Mouse (Mus musculus) lung, embryonic 16.5 days (tissue): ENCODE data around the gene Atp6v1f. TPM values are rescaled to one million over a fixed set of nuclear protein-coding genes. Genes with fewer than 3 reads are reported as not detected.

Experiments used
- ATAC-seq: fragments of 200-750 bp; cut with Nextera tagmentation; 2 replicates; pipeline ENCODE4 v1.8.0; 2017; ENCODE audit warnings: low read depth, mild to moderate bottlenecking, moderate library complexity
- H3K27ac ChIP-seq: fragments of 300-500 bp; sonication (generic); 2 replicates; pipeline ENCODE4 v1.5.1; 2014; ENCODE audit warnings: mild to moderate bottlenecking, control low read depth, low read length
- H3K27me3 ChIP-seq: fragments of 300-500 bp; sonication (generic); 2 replicates; pipeline ENCODE4 v1.6.1; 2014; ENCODE audit warnings: low read depth, low read length, mixed read lengths; ENCODE audit not compliant: control insufficient read depth, insufficient read depth
- H3K36me3 ChIP-seq: fragments of 300-500 bp; sonication (generic); 2 replicates; pipeline ENCODE4 v1.6.1; 2014; ENCODE audit warnings: low read length; ENCODE audit not compliant: control insufficient read depth, insufficient read depth
- H3K4me1 ChIP-seq: fragments of 300-500 bp; sonication (generic); replicated peaks from 2 replicates; pipeline ENCODE4 v1.6.1; 2014; ENCODE audit warnings: low read length, mixed read lengths; ENCODE audit not compliant: control insufficient read depth, insufficient read depth
- H3K4me2 ChIP-seq: fragments of 300-500 bp; sonication (generic); 2 replicates; pipeline ENCODE4 v1.6.1; 2014; ENCODE audit warnings: low read depth, low read length, control low read depth
- H3K4me3 ChIP-seq: fragments of 300-500 bp; sonication (generic); 2 replicates; pipeline ENCODE4 v1.5.1; 2014; ENCODE audit warnings: mild to moderate bottlenecking, low read length, control low read depth
- H3K9ac ChIP-seq: fragments of 300-500 bp; sonication (generic); 2 replicates; pipeline ENCODE4 v1.6.1; 2014; ENCODE audit warnings: low read length, control low read depth
- H3K9me3 ChIP-seq: fragments of 300-500 bp; sonication (generic); 2 replicates; pipeline ENCODE4 v1.6.1; 2016; ENCODE audit warnings: low read length; ENCODE audit not compliant: control insufficient read depth
- WGBS: fragments of 180-500 bp; shearing (Covaris S2); extraction: QIAGEN DNeasy Blood & Tissue Kit; methylation state at CpG from one replicate; pipeline ENCODE4 v1.1.7; 2014; 5-methylcytosine and 5-hydroxymethylcytosine counted together
- polyA plus RNA-seq: library from polyadenylated mRNA; unstranded; fragments of >200 nt; fragmentation: Nextera tagmentation; extraction: Ambion mirVana; gene quantifications from 2 replicates; pipeline ENCODE4 v1.2.1, GENCODE M21; 2015

Atp6v1f gene
- polyA plus RNA-seq, 1 experiment from 2014 or later, result 208 TPM

DNA sequence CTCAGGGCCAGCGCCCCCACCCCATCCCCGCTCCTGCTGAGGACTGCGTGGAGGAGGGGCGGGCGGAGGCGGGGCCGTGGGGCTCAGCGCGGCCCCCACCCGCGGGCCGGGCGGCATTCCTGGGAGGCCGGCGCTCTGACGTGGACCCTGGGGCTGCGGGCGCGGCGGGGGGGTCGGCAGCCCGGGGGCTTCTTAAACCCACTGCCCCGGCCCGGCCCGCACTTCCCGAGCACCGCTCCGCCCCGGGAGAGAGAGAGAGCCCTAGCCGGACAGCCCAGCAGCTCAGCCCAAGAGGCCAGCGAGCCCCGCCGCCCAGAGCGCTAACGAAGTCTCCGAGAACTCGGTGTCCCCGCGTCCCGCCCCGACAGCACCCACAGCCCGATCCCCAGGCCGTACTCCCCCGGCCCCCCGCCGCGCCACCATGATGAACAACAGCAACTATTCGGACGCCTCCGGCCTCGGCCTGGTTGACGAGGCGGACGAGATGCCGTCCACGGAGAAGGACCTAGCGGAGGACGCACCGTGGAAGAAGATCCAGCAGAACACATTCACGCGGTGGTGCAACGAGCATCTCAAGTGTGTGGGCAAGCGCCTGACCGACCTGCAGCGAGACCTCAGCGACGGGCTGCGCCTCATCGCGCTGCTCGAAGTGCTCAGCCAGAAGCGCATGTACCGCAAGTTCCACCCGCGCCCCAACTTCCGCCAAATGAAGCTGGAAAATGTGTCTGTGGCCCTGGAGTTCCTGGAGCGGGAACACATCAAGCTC is 34.3 kb upstream of the Atp6v1f start, which contains the start of gene Flnc:
Gene Flnc, plus strand, starts transcription at position 219 of the 766 bp plus-strand sequence.
- Histone ChIP-seq H3K4me3 (peak within 1 kb of the TSS; percentile 65), H3K9me3 (no peaks in the 10 kb centered on the region), H3K27me3 (peaks cover 21% of the 10 kb centered on the region), H3K27ac (peak within 1 kb of the TSS; percentile 45; the same call in 1 of the 2 replicates), H3K4me2 (peak within 1 kb of the TSS; percentile 94), H3K36me3 (no peaks in the 10 kb centered on the region), H3K4me1 (peaks cover 23% of the 10 kb centered on the region), H3K9ac (peak within 1 kb of the TSS; percentile 74)
- peak; percentile 28 for ATAC-seq
- under 1% methylated on average over 46 of the region's 77 CpGs for WGBS

DNA sequence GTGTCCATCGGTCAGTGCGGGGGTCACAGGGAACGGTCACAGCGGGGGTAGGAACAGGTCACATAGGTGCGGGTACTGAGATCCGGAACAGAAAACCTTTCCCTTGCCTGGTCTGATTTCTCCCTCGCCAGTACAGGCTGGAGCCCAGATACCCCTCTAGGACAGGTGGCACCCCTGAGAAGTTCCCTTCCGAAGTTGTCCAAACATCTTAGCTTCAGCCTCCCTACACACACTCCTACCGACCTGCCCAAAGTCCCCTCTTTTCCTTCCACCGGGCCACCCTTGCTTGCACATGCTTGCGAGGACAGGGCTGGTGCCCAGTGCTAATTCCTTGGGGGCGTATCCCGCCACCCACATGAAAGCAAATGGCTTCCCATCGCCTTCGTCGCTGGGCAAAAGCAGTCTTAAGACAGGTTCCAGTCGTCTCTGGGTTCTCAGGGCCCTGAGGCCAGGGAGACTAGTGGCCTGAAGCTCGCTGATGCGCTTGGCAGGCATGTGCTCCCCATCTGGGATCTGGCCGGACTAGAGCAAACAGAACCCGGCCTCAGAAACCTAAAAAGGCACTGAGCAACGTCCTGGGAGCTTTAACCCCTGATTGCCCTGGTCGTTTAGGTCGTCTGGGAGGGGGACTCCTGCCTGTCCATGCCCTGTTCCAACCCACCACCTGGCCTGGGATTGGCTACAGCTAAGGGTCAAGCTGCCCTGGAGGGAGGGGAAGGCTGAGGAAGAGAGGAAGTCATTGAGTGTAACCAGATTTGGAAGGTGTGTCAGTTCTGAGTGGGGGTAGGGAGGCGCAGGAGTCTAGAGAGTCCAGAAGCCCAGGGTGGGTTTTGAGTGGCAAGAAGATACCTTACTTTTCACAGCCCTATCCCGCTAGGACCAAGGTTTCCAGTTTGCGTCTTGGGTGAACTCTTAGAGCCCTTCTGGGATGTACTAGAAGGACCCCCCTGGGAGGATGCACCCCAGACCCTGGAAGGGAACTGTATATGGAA is 33.4 kb upstream of the Atp6v1f start:
- H3K4me1 ChIP-seq, result peaks cover 23% of the 10 kb centered on the region
- H3K9ac ChIP-seq, result peak overlapping the region; percentile 74
- ATAC-seq, result no peak

GRCm38 (mm10) chr6:29434911-29435691 is 32.4 kb upstream of the Atp6v1f start:
- peaks cover 23% of the 10 kb centered on the region for H3K4me1 ChIP-seq

More for the DNA sequence above, 33.4 kb upstream of the Atp6v1f start:
- WGBS, result 7% methylated on average over 27 of the region's 27 CpGs
- Histone ChIP-seq H3K36me3 (no peaks in the 10 kb centered on the region), H3K27me3 (peaks cover 21% of the 10 kb centered on the region), H3K27ac (peak overlapping the region; percentile 45; the same call in 1 of the 2 replicates), H3K4me2 (peak overlapping the region; percentile 94), H3K4me3 (peak overlapping the region; percentile 65), H3K9me3 (no peaks in the 10 kb centered on the region)

GRCm38 (mm10) chr6:29435940-29436451 is 31.5 kb upstream of the Atp6v1f start:
- H3K9ac ChIP-seq, result peak overlapping the region; percentile 56; the same call in 1 of the 2 replicates
- peaks cover 21% of the 10 kb centered on the region for H3K27me3 ChIP-seq
- peak overlapping the region; percentile 94 for H3K4me2 ChIP-seq
- WGBS, result 14% methylated on average over 6 of the region's 6 CpGs
- H3K27ac ChIP-seq, result peak overlapping the region; percentile 62
- no peaks in the 10 kb centered on the region for H3K36me3 ChIP-seq
- peak; percentile 47 for ATAC-seq
- H3K4me3 ChIP-seq, result peak overlapping the region; percentile 65
- H3K9me3 ChIP-seq, result no peaks in the 10 kb centered on the region
- H3K4me1 ChIP-seq, result peaks cover 23% of the 10 kb centered on the region

More at GRCm38 (mm10) chr6:29434911-29435691, 32.4 kb upstream of the Atp6v1f start:
- H3K9ac ChIP-seq, result peak overlapping the region; percentile 56
- H3K4me3 ChIP-seq, result peak overlapping the region; percentile 65
- peaks cover 21% of the 10 kb centered on the region for H3K27me3 ChIP-seq
- 4% methylated on average over 13 of the region's 13 CpGs for WGBS
- ATAC-seq, result peak; percentile 74
- H3K36me3 ChIP-seq, result no peaks in the 10 kb centered on the region
- H3K9me3 ChIP-seq, result no peaks in the 10 kb centered on the region
- peak overlapping the region; percentile 94 for H3K4me2 ChIP-seq
- H3K27ac ChIP-seq, result peak overlapping the region; percentile 62

GRCm38 (mm10) chr6:29436461-29436934 is 31.0 kb upstream of the Atp6v1f start:
- 0 out of 2 replicates have a peak, but pooled peaks have one; percentile 1 for ATAC-seq
- Histone ChIP-seq H3K9ac (no peak overlapping the region), H3K27ac (peak overlapping the region; percentile 62; the same call in 1 of the 2 replicates), H3K4me2 (peak overlapping the region; percentile 94), H3K4me1 (peaks cover 23% of the 10 kb centered on the region), H3K4me3 (peak overlapping the region; percentile 65; the same call in 1 of the 2 replicates), H3K9me3 (no peaks in the 10 kb centered on the region), H3K36me3 (no peaks in the 10 kb centered on the region), H3K27me3 (peaks cover 20% of the 10 kb centered on the region)
- WGBS, result 10% methylated on average over 11 of the region's 11 CpGs

GRCm38 (mm10) chr6:29439251-29439650 is 28.3 kb upstream of the Atp6v1f start:
- Histone ChIP-seq H3K36me3 (no peaks in the 10 kb centered on the region), H3K4me1 (peaks cover 9% of the 10 kb centered on the region; the same call in 1 of the 2 replicates), H3K27me3 (peaks cover 3% of the 10 kb centered on the region; the same call in 1 of the 2 replicates), H3K4me3 (no peak overlapping the region), H3K9ac (no peak overlapping the region), H3K9me3 (no peaks in the 10 kb centered on the region), H3K27ac (no peak overlapping the region), H3K4me2 (no peak overlapping the region)
- ATAC-seq, result no peak
- 76% methylated on average over 4 of the region's 4 CpGs for WGBS

DNA sequence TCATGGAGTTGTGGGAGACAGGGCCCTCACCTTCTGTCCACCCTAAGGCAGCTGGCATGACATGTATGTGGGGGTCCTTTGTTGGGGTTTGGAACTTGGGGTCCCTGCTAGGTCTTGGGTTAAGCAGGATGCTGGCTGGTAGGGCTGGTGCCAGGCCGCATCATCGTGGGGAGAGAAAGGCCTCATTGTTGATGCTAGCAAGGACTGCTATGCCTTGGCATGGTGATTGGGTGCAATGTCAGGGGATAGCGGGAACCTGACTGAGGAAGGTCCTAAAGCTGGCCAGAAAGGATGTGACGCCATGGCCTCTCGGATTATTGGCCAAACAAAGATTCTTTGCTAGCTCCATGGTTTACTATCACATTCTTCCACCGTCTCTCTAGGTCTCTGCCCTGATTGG is 27.7 kb upstream of the Atp6v1f start:
- no peak overlapping the region for H3K9ac ChIP-seq

GRCm38 (mm10) chr6:29444773-29445172 is 22.7 kb upstream of the Atp6v1f start:
- H3K9ac ChIP-seq, result no peak overlapping the region
- H3K4me2 ChIP-seq, result no peak overlapping the region
- no peaks in the 10 kb centered on the region for H3K4me1 ChIP-seq
- WGBS, result 67% methylated on average over 11 of the region's 11 CpGs
- H3K9me3 ChIP-seq, result no peaks in the 10 kb centered on the region
- no peak overlapping the region for H3K27ac ChIP-seq
- H3K4me3 ChIP-seq, result no peak overlapping the region
- no peaks in the 10 kb centered on the region for H3K36me3 ChIP-seq
- ATAC-seq, result 0 out of 2 replicates have a peak, but pooled peaks have one; percentile 3
- no peaks in the 10 kb centered on the region for H3K27me3 ChIP-seq

More for the DNA sequence above, 27.7 kb upstream of the Atp6v1f start:
- 82% methylated on average over 6 of the region's 6 CpGs for WGBS
- ATAC-seq, result no peak
- Histone ChIP-seq H3K4me2 (no peak overlapping the region), H3K9me3 (no peaks in the 10 kb centered on the region), H3K4me3 (no peak overlapping the region), H3K27ac (no peak overlapping the region), H3K27me3 (no peaks in the 10 kb centered on the region), H3K4me1 (peaks cover 9% of the 10 kb centered on the region; the same call in 1 of the 2 replicates), H3K36me3 (no peaks in the 10 kb centered on the region)
